Mouse (Mus musculus) liver, adult 2 months (tissue): ENCODE measurements around the gene Syne3. TPM values are rescaled to one million over a fixed set of nuclear protein-coding genes. Genes with fewer than 3 reads are reported as not detected.
A peak's percentile ranks its signal among the peaks of the same experiment; 100 is the strongest.

Experiments
- DNase-seq: peaks from one replicate; pipeline ENCODE4 v3.0.0-alpha.2; 2011; ENCODE audit warnings: low read depth, low spot score; ENCODE audit errors: extremely low read depth
- H3K27ac ChIP-seq: fragments of 200-500 bp; replicated peaks from 2 replicates; pipeline ENCODE4 v1.5.1; 2012; ENCODE audit warnings: low read depth, mild to moderate bottlenecking, control low read depth, inconsistent platforms, low read length; ENCODE audit not compliant: insufficient read depth
- H3K27me3 ChIP-seq: fragments of 200-500 bp; 2 replicates; pipeline ENCODE4 v1.6.1; 2012; ENCODE audit warnings: mild to moderate bottlenecking, moderate library complexity, low read length, inconsistent platforms; ENCODE audit not compliant: control insufficient read depth, insufficient read depth
- H3K36me3 ChIP-seq: fragments of 200-500 bp; 2 replicates; pipeline ENCODE4 v1.6.1; 2012; ENCODE audit warnings: low read length, inconsistent platforms; ENCODE audit not compliant: control insufficient read depth, insufficient read depth
- H3K4me1 ChIP-seq: fragments of 200-500 bp; 2 replicates; pipeline ENCODE4 v1.6.1; 2011; ENCODE audit warnings: low read length; ENCODE audit not compliant: control insufficient read depth, insufficient read depth
- H3K4me3 ChIP-seq: fragments of 200-500 bp; 2 replicates; pipeline ENCODE4 v1.5.1; 2011; ENCODE audit warnings: low read depth, mild to moderate bottlenecking, control low read depth, low read length, moderate library complexity; ENCODE audit not compliant: insufficient read depth
- H3K79me2 ChIP-seq: fragments of 200-500 bp; 2 replicates; pipeline ENCODE4 v1.6.1; 2012; ENCODE audit warnings: inconsistent platforms, mild to moderate bottlenecking, low read length, moderate library complexity; ENCODE audit not compliant: control insufficient read depth, insufficient read depth
- H3K9ac ChIP-seq: fragments of 200-500 bp; 2 replicates; pipeline ENCODE4 v1.6.1; 2012; ENCODE audit warnings: low read depth, mild to moderate bottlenecking, control low read depth, inconsistent platforms, low read length
- CTCF ChIP-seq: fragments of 200-500 bp; IDR thresholded peaks from 2 replicates; pipeline ENCODE4 v1.5.1; 2011; ENCODE audit warnings: low read depth, low read length, control low read depth
- POLR2A ChIP-seq: fragments of 200-500 bp; IDR thresholded peaks from 2 replicates; pipeline ENCODE4 v1.6.1; 2011; ENCODE audit warnings: low read length, control low read depth; ENCODE audit not compliant: insufficient read depth; ENCODE audit errors: extremely low read depth
- WGBS: fragments of 180-500 bp; shearing (Covaris S2); methylation state at CpG from one replicate; pipeline ENCODE4 v1.1.7; 2018; 5-methylcytosine and 5-hydroxymethylcytosine counted together
- polyA plus RNA-seq: library from polyadenylated mRNA; depleted of rRNA; stranded (reverse); fragments of >200 nt; gene quantifications from 2 replicates; pipeline ENCODE4 v1.2.3, GENCODE M21; 2012
- total RNA-seq: library from RNA; depleted of rRNA; stranded (reverse); fragments of >200 nt; gene quantifications from 2 replicates; pipeline ENCODE4 v1.2.3, GENCODE M21; 2014

Gene Syne3
- total and polyA plus RNA-seq, 2 experiments = 1.6 to 3.8 TPM

DNA sequence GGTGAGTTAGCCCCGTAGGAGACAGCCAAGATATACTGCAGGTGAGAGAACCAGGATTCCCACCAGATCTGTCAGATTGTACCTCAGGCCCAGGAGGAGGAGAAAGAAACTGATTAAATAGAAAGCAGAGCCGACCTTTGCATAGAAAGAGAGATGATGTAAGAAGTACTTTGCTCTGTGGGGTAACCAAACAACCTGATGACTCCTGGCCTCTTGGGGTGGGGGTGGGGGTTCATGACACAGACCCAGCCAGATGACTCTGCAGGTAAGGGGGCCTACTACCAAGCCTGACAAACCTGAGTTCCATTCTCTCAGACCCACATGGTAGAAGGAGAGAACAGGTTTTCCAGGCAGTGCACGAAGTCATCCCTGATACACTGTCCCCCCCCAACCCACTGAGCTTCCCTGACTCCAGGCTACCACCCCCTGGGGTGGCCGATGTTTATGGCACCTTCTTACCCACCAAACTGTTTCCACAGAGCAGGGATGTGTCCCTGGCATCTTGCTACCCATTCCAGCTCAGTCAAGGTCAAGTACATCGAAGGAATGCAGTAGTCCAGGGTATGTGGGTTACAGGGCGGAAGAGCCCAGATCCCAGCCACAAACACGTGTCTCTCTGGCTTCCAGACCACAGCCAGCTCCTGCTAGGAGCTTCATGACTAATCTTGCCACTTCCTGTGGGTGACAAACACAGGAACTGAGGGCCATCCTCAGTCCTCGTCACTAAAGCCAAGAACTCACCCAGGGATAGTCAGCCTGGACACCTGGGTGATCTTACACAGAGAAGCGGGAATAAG, 8.9 kb downstream of the Syne3 start:
- 32% methylated on average over 9 of the region's 9 CpGs for WGBS
- Histone ChIP-seq H3K4me1 (peaks cover 54% of the 10 kb centered on the region), H3K36me3 (no peaks in the 10 kb centered on the region), H3K27me3 (no peaks in the 10 kb centered on the region), H3K27ac (peak overlapping the region; percentile 89), H3K79me2 (peaks cover 21% of the 10 kb centered on the region; the same call in 1 of the 2 replicates), H3K4me3 (no peak overlapping the region), H3K9ac (peak overlapping the region; percentile 61)
- peak; percentile 95 for DNase-seq
- TF ChIP-seq POLR2A = no peak
- TF ChIP-seq CTCF = no peak

DNA sequence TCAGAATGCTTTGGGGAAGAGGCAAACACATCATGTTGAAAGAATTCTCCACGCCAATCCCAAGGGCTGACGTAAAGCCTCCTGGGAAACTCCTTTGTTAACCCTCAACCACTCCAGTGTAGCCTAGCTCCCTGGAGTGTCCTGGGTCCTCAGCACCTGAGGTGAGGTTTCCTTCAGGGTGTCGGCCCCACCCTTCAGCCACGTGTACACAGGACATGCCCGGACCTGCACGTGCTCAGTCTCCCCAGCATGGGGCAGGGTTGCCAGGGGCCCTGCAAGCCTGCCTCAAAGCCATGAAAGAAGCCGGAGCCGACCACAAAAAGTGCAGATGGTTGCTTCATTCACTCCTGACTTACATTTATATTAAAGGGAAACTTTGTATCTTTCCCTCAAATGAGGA, 10.4 kb downstream of the Syne3 start:
- DNase-seq = peak; percentile 49
- H3K4me1 ChIP-seq = peaks cover 50% of the 10 kb centered on the region
- TF ChIP-seq CTCF (no peak), POLR2A (no peak)
- no peak overlapping the region for H3K9ac ChIP-seq
- peaks cover 11% of the 10 kb centered on the region; the same call in 1 of the 2 replicates for H3K79me2 ChIP-seq
- no peak overlapping the region for H3K4me3 ChIP-seq
- no peaks in the 10 kb centered on the region for H3K36me3 ChIP-seq
- peak overlapping the region; percentile 89 for H3K27ac ChIP-seq
- no peaks in the 10 kb centered on the region for H3K27me3 ChIP-seq
- WGBS = 37% methylated on average over 8 of the region's 8 CpGs

- DNase-seq = peak; percentile 76
- H3K36me3 ChIP-seq = no peaks in the 10 kb centered on the region
- no peak overlapping the region for H3K4me3 ChIP-seq
- H3K4me1 ChIP-seq = peaks cover 53% of the 10 kb centered on the region
- peaks cover 7% of the 10 kb centered on the region; the same call in 1 of the 2 replicates for H3K79me2 ChIP-seq
- peak overlapping the region; percentile 38 for H3K9ac ChIP-seq
- TF ChIP-seq POLR2A (no peak), CTCF (no peak)
- peak overlapping the region; percentile 89 for H3K27ac ChIP-seq
- H3K27me3 ChIP-seq = no peaks in the 10 kb centered on the region
- 31% methylated on average over 6 of the region's 6 CpGs for WGBS
Observed at GRCm38 (mm10) chr12:104998541-104998940, 11.1 kb downstream of the Syne3 start.

- no peak for TF ChIP-seq POLR2A
- no peak for TF ChIP-seq CTCF
- peak; percentile 37 for DNase-seq
- WGBS = 70% methylated on average over 10 of the region's 10 CpGs
- no peaks in the 10 kb centered on the region for H3K36me3 ChIP-seq
- H3K9ac ChIP-seq = no peak overlapping the region
- H3K4me1 ChIP-seq = peaks cover 53% of the 10 kb centered on the region
- peak overlapping the region; percentile 59 for H3K27ac ChIP-seq
- H3K79me2 ChIP-seq = peaks cover 7% of the 10 kb centered on the region; the same call in 1 of the 2 replicates
- no peak overlapping the region for H3K4me3 ChIP-seq
- H3K27me3 ChIP-seq = no peaks in the 10 kb centered on the region
Observed at GRCm38 (mm10) chr12:104997641-104998293, 11.8 kb downstream of the Syne3 start.

GRCm38 (mm10) chr12:104997159-104997558, 12.4 kb downstream of the Syne3 start:
- Histone ChIP-seq H3K27me3 (no peaks in the 10 kb centered on the region), H3K79me2 (peaks cover 7% of the 10 kb centered on the region; the same call in 1 of the 2 replicates), H3K27ac (peak overlapping the region; percentile 59), H3K4me1 (peaks cover 55% of the 10 kb centered on the region), H3K4me3 (no peak overlapping the region), H3K9ac (peak overlapping the region; percentile 12; the same call in 1 of the 2 replicates), H3K36me3 (no peaks in the 10 kb centered on the region)
- no peak for TF ChIP-seq POLR2A
- TF ChIP-seq CTCF = no peak
- DNase-seq = peak; percentile 71
- WGBS = 38% methylated on average over 10 of the region's 10 CpGs
